Mouse (Mus musculus): ENCODE results near the gene Apbb2.

Gene Apbb2

GRCm38 (mm10) chr5:66618597-66618996 lies at the start of gene Apbb2:
Gene Apbb2, minus strand, starts transcription at chr5:66618784.
- peak; percentile 95 for DNase-seq (ENCODE audit: extremely low spot score)

- DNase-seq (ENCODE audit: extremely low spot score), result no peak
Measured at GRCm38 (mm10) chr5:66654220-66654619, 35.6 kb upstream of the Apbb2 start.

GRCm38 (mm10) chr5:66647504-66647903 lies 28.9 kb upstream of the Apbb2 start:
- no peak for DNase-seq (ENCODE audit: extremely low spot score)

- DNase-seq (ENCODE audit: extremely low spot score), result no peak
Measured at GRCm38 (mm10) chr5:66643260-66643659, 24.7 kb upstream of the Apbb2 start.

GRCm38 (mm10) chr5:66642156-66642555 lies 23.6 kb upstream of the Apbb2 start:
- DNase-seq (ENCODE audit: extremely low spot score), result no peak

GRCm38 (mm10) chr5:66635459-66636079 lies 17.0 kb upstream of the Apbb2 start:
- no peak for DNase-seq (ENCODE audit: extremely low spot score)

- DNase-seq (ENCODE audit: extremely low spot score), result no peak
Measured at GRCm38 (mm10) chr5:66627805-66628204, 9.2 kb upstream of the Apbb2 start.

- DNase-seq (ENCODE audit: extremely low spot score), result peak; percentile 86
Measured at GRCm38 (mm10) chr5:66620191-66620625, 1.6 kb upstream of the Apbb2 start.

- DNase-seq (ENCODE audit: extremely low spot score), result no peak
Measured at GRCm38 (mm10) chr5:66619675-66620074, 1.1 kb upstream of the Apbb2 start.

- no peak for DNase-seq (ENCODE audit: extremely low spot score)
Measured at GRCm38 (mm10) chr5:66619195-66619594, 611 bp upstream of the Apbb2 start.

GRCm38 (mm10) chr5:66617921-66618460 lies 593 bp downstream of the Apbb2 start:
- DNase-seq (ENCODE audit: extremely low spot score), result peak; percentile 71

GRCm38 (mm10) chr5:66614940-66615339 lies 3.6 kb downstream of the Apbb2 start:
- no peak for DNase-seq (ENCODE audit: extremely low spot score)

GRCm38 (mm10) chr5:66613725-66614124 lies 4.9 kb downstream of the Apbb2 start:
- no peak for DNase-seq (ENCODE audit: extremely low spot score)

GRCm38 (mm10) chr5:66612964-66613363 lies 5.6 kb downstream of the Apbb2 start:
- no peak for DNase-seq (ENCODE audit: extremely low spot score)

GRCm38 (mm10) chr5:66611851-66612250 lies 6.7 kb downstream of the Apbb2 start:
- no peak for DNase-seq (ENCODE audit: extremely low spot score)

- DNase-seq (ENCODE audit: extremely low spot score), result no peak
Measured at GRCm38 (mm10) chr5:66611361-66611760, 7.2 kb downstream of the Apbb2 start.

GRCm38 (mm10) chr5:66610270-66610669 lies 8.3 kb downstream of the Apbb2 start:
- no peak for DNase-seq (ENCODE audit: extremely low spot score)

GRCm38 (mm10) chr5:66609306-66609705 lies 9.3 kb downstream of the Apbb2 start:
- no peak for DNase-seq (ENCODE audit: extremely low spot score)

GRCm38 (mm10) chr5:66607801-66608200 lies 10.8 kb downstream of the Apbb2 start:
- no peak for DNase-seq (ENCODE audit: extremely low spot score)

GRCm38 (mm10) chr5:66607201-66607600 lies 11.4 kb downstream of the Apbb2 start:
- no peak for DNase-seq (ENCODE audit: extremely low spot score)

- no peak for DNase-seq (ENCODE audit: extremely low spot score)
Measured at GRCm38 (mm10) chr5:66605636-66606035, 12.9 kb downstream of the Apbb2 start.

GRCm38 (mm10) chr5:66604423-66604822 lies 14.2 kb downstream of the Apbb2 start:
- no peak for DNase-seq (ENCODE audit: extremely low spot score)

GRCm38 (mm10) chr5:66603746-66604145 lies 14.8 kb downstream of the Apbb2 start:
- no peak for DNase-seq (ENCODE audit: extremely low spot score)

GRCm38 (mm10) chr5:66603223-66603622 lies 15.4 kb downstream of the Apbb2 start:
- no peak for DNase-seq (ENCODE audit: extremely low spot score)

Data from embryo, embryonic 9.5 days (tissue).